8 mouse cellular contexts compared by ENCODE assay signal in the genomic region with DNA sequence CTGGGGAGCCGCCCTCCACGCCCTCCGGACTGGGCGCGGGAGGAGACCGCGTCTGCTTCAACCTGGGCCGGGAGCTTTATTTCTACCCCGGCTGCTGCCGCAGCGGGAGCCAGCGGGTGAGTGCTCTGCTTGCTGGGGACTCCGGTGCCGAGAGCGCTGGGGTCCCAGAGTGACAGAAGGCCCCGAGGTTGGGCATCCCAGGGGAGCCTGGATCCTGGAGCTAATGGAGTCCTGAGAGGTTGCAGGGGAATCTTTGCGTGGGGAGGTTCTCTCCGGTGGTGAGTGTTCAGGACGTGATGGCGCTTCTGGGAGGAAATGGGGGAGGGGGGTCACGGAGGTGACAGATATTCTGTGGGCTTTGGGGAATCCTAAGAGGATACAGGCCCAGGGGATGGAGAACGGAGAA. TPM values are rescaled to one million over a fixed set of nuclear protein-coding genes. Genes with fewer than 3 reads are reported as not detected.
DNase-seq lines count a peak whose midpoint lies in the region; ATAC-seq lines count a peak whose summit lies in the region.

No protein-coding gene starts in this region.

- H3K36me3 ChIP-seq in heart, embryonic 16.5 days (ENCODE audit: control insufficient read depth, insufficient read depth) = peaks cover 24% of the 10 kb centered on the region
- peaks cover 37% of the 10 kb centered on the region for H3K36me3 ChIP-seq in limb, embryonic 15.5 days

- H3K9me3 ChIP-seq in heart, embryonic 16.5 days (replicated peaks; ENCODE audit: control insufficient read depth, low read length) = no peaks in the 10 kb centered on the region
- H3K9me3 ChIP-seq in limb, embryonic 15.5 days = no peaks in the 10 kb centered on the region

- H3K27ac ChIP-seq in heart, embryonic 16.5 days (ENCODE audit: low read length) = peak overlapping the region; percentile 88
- H3K27ac ChIP-seq in limb, embryonic 15.5 days = peak overlapping the region; percentile 84

- peak; percentile 33 to 49 for DNase-seq in cerebellum, adult 18-20 months
- no peak for DNase-seq in cerebellum, adult 8-10 months
- DNase-seq in spleen, postnatal 10 days (ENCODE audit: low spot score in 2 of 2) = peak; percentile 50 to 58
- DNase-seq in spleen, postnatal 36 days (ENCODE audit: low spot score in 2 of 2) = no peak
- DNase-seq in retina, postnatal 1 day = peak; percentile 36
- no peak for DNase-seq in urinary bladder, postnatal 4 days (ENCODE audit: low spot score in 2 of 2)

- no peaks in the 10 kb centered on the region for H3K27me3 ChIP-seq in heart, embryonic 16.5 days (ENCODE audit: control insufficient read depth, insufficient read depth, low read length)
- H3K27me3 ChIP-seq in limb, embryonic 15.5 days = no peaks in the 10 kb centered on the region

- peak; percentile 1; the same call in 1 of the 2 replicates for ATAC-seq in heart, embryonic 16.5 days (replicated peaks; ENCODE audit: extremely low read depth, insufficient read depth, low FRiP score)
- ATAC-seq in limb, embryonic 15.5 days (ENCODE audit: insufficient number of reproducible peaks, low FRiP score, low TSS enrichment, low read depth) = no peak

- peak overlapping the region; percentile 95 for H3K9ac ChIP-seq in heart, embryonic 16.5 days (ENCODE audit: low read length)
- peak overlapping the region; percentile 100 for H3K9ac ChIP-seq in limb, embryonic 15.5 days

- under 1% methylated on average over 22 of the region's 22 CpGs for WGBS in heart, embryonic 16.5 days
- WGBS in limb, embryonic 15.5 days = under 1% methylated on average over 22 of the region's 22 CpGs

- peak overlapping the region; percentile 84 for H3K4me2 ChIP-seq in heart, embryonic 16.5 days (ENCODE audit: low read depth, low read length)
- H3K4me2 ChIP-seq in limb, embryonic 15.5 days = peak overlapping the region; percentile 67

- H3K4me1 ChIP-seq in heart, embryonic 16.5 days (ENCODE audit: control insufficient read depth, insufficient read depth, low read length) = peaks cover 21% of the 10 kb centered on the region
- H3K4me1 ChIP-seq in limb, embryonic 15.5 days = peaks cover 26% of the 10 kb centered on the region

- peak overlapping the region; percentile 99 for H3K4me3 ChIP-seq in heart, embryonic 16.5 days (ENCODE audit: low read length)
- H3K4me3 ChIP-seq in limb, embryonic 15.5 days = peak overlapping the region; percentile 95

RNA-seq across cellular contexts. Expression of gene Dmwd, which starts 0.6 kb away (rescaled TPM):
- polyA plus RNA-seq in heart, embryonic 16.5 days (2015; fragmentation: Nextera tagmentation; extraction: Ambion mirVana) = 12.6 and 14.1 TPM in 2 replicates
- polyA plus RNA-seq in limb, embryonic 15.5 days (2015; fragmentation: Nextera tagmentation; extraction: Ambion mirVana) = 15.0 and 15.5 TPM in 2 replicates

RNA-seq across cellular contexts. Expression of gene Dmpk, which starts 7.1 kb away (rescaled TPM):
- 70.7 and 85.5 TPM in 2 replicates for polyA plus RNA-seq in heart, embryonic 16.5 days (2015; fragmentation: Nextera tagmentation; extraction: Ambion mirVana)
- 32.5 and 64.0 TPM in 2 replicates for polyA plus RNA-seq in limb, embryonic 15.5 days (2015; fragmentation: Nextera tagmentation; extraction: Ambion mirVana)

RNA-seq across cellular contexts. Expression of gene Six5, which starts 17.8 kb away (rescaled TPM):
- polyA plus RNA-seq in heart, embryonic 16.5 days (2015; fragmentation: Nextera tagmentation; extraction: Ambion mirVana) = 5.1 and 5.4 TPM in 2 replicates
- 11.5 and 13.5 TPM in 2 replicates for polyA plus RNA-seq in limb, embryonic 15.5 days (2015; fragmentation: Nextera tagmentation; extraction: Ambion mirVana)

RNA-seq across cellular contexts. Expression of gene Rsph6a, which starts 22.1 kb away (rescaled TPM):
- not detected in 2 replicates for polyA plus RNA-seq in heart, embryonic 16.5 days (2015; fragmentation: Nextera tagmentation; extraction: Ambion mirVana)
- polyA plus RNA-seq in limb, embryonic 15.5 days (2015; fragmentation: Nextera tagmentation; extraction: Ambion mirVana) = not detected in 2 replicates

RNA-seq across cellular contexts. Expression of gene Gm4969, which starts 41.6 kb away (rescaled TPM):
- polyA plus RNA-seq in heart, embryonic 16.5 days (2015; fragmentation: Nextera tagmentation; extraction: Ambion mirVana) = 0.38 and 0.64 TPM in 2 replicates
- 2.4 and 2.6 TPM in 2 replicates for polyA plus RNA-seq in limb, embryonic 15.5 days (2015; fragmentation: Nextera tagmentation; extraction: Ambion mirVana)

Comparison
In these comparisons a context has a peak if more than half of its experiments do, and no peak if none do; other contexts are left out.
1. DNase-seq: peak in cerebellum, adult 18-20 months (2 of 2), spleen, postnatal 10 days (2 of 2) and retina, postnatal 1 day (single experiment); none in cerebellum, adult 8-10 months (single experiment), spleen, postnatal 36 days (0 of 2) and urinary bladder, postnatal 4 days (0 of 2).